Mouse (Mus musculus) layer of hippocampus, adult 11-12 months (tissue): ENCODE measurements at regions not wholly inside any gene's neighbourhood (a gene's known extent, or its start where the extent isn't known, plus 50 kb on each side); places are given as distances from the start of the nearest gene placed in this dataset.
A peak's percentile ranks its signal among the peaks of the same experiment; 100 is the strongest.

Source experiments
- DNase-seq: peaks from one replicate; pipeline ENCODE4 v3.0.0; 2022; ENCODE audit warnings: low spot score

DNA sequence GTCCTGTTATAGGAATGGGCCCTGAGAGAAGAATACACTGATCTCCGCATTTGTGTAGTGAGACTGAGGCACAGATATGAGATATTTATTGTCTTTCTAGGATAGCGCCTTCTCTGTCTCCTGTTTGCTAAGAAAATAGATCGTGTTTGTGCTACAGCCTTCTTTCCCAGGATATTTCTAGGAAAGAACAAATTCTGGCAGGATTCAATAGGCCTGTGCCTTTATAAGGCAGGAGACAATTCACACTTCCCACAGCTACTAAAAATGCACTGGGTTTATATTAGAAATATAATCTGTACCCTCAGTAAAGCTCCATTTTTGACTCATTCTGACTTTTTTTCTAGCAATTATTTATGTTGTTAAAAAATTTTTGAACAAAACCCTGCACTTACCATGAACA, 854.7 kb downstream of the Epha4 start:
- DNase-seq, result no peak

DNA sequence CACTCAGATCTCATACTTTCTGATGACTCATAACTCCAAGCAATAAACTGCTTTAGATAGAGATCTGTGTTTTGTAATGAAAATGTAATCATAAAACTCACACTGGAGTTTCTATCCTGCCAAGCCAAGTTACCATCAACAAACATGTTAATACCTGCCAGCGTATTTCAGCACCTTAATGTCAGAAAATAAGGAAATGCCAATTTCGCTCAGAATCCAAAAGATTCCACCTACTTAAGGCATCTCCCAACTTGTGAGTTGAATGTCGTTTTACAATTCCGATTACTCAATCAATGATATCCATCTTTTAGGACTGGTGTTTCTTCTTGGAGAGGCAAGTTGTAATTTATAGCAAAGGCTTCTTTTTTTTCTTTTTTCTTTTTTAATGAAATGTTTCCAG, 850.5 kb downstream of the Epha4 start:
- no peak for DNase-seq

- DNase-seq, result no peak
Measured at GRCm38 (mm10) chr1:76676836-76677235, 838.1 kb downstream of the Epha4 start.

GRCm38 (mm10) chr1:76705556-76705955, 809.3 kb downstream of the Epha4 start:
- DNase-seq, result no peak

DNA sequence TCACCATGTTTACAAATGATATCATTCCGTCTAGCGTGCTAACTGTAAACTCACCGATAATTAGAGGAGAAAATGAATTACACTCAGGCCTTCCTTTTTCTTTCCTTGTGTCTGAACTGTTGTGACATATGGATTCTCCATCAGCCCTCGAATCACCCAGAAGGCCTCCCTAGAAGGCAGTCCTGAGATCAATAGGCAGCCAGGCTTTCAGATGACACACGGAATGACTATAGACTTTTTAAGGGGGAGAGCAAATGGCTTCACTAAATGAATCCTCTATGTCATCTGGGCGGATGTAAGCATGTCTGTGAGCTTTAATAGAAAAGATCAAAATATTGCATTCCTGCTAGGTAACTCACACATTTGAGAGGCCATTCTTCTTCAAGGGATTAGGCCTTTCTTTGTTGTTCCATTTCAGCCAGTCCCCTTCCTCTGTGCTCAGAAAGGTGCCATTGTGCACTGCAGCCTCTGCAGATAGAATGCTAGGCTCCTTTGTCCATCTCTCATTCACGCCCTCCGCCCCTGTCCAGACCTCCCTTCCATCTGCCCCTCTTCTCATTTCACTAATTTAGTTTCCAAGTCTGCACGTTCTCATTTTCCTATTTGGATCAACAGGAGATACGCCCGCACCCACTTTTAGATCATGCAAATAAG, 797.1 kb downstream of the Epha4 start:
- no peak for DNase-seq

DNA sequence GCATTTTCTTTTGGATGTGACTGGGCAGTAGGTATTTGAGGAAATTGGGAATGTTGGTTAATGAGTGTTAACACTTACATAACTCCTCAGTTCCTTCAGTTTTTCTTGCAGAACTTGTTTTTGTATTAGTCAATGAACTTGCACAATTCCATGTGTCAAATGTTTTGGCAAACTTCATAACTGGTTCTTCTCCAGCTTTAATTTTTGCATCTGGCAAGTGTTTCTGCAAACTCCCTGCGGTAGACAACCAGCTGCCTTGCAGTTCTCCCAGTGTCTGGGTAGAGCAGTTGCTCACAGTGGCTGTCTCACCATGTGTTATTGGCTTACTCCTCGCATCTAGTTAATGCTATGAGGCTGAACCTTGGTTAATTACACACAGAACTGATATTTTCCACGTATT, 790.4 kb downstream of the Epha4 start:
- DNase-seq, result peak; percentile 26

DNA sequence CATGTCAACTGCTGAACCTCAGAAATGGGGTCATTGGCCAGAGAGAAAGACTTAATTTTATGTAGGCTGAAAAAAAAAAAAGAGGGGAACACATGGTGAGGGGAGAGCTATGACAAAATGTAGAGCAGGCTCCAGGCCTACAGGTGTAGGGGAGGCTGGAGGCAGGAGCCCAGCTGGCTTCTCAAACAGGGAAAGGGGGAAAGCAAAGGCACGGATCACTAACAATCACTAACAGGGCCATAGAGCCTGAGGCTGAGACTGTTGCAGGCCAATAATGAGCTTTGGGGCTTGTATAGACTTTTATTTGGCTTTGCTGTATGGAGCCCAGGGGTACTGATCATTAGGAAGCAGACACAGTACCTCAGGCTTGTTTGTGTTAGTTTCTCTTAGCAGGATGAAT, 777.9 kb downstream of the Epha4 start:
- DNase-seq, result no peak

DNA sequence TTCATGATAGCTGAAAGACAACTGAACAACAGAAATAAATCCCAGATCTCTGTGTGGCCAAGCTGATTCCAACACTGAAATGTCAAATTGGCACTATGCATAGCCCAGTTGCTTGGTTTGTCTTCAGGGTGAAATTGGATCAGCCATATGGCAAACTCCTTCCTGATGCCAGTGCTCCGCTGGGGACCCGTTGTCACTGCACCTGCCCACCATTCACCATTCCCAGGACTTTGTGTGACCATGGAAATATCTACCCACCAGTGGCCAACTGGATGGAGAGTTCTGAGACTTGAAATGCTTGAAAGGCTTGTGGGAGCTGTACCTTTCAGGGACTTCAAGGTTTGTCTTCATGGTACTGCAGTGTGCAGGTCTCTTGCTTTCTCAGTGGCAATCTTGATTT, 777.2 kb downstream of the Epha4 start:
- DNase-seq, result no peak

DNA sequence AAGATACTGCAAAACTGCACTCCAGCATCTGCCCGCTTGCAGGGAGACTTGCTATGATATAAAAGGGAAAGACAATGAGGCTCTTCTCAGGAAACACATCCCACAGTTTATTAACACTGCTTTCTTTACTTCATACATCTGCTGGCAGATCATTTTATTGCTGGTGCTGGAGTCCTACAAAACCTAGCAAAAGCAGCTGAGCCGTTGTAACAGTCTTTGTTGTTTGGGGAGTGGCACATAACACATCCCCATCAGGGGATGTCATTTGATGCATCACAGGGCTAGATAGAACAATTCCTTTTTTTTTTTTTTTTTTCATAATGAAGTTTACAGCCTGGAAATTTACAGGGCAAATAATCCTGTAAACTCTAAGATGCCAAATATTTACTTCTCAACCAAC, 742.2 kb downstream of the Epha4 start:
- DNase-seq, result no peak

- DNase-seq, result no peak
Measured at GRCm38 (mm10) chr1:76786871-76787270, 728.0 kb downstream of the Epha4 start.

DNA sequence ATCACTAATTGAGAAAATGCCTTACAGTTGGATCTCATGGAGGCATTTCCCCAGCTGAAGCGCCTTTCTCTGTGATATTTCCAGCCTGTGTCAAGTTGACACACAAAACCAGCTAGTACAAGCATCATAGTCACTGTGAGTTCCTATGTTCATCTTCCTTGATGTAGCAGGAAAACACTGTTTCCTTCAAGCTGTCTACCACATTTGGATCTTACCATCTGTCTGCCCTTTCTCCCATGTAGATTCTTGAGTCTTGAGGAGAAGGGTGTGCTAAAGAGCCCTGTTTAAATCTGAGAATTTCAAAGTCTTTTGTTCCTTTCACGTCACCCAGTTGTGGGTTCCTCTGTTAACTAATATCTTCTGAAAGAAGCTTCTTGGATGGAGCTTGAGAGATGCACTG, 721.5 kb downstream of the Epha4 start:
- no peak for DNase-seq

- peak; percentile 42 for DNase-seq
Measured at GRCm38 (mm10) chr1:76819906-76820305, 695.0 kb downstream of the Epha4 start.

- peak; percentile 22 for DNase-seq
Measured at GRCm38 (mm10) chr1:76821610-76822009, 693.3 kb downstream of the Epha4 start.

DNA sequence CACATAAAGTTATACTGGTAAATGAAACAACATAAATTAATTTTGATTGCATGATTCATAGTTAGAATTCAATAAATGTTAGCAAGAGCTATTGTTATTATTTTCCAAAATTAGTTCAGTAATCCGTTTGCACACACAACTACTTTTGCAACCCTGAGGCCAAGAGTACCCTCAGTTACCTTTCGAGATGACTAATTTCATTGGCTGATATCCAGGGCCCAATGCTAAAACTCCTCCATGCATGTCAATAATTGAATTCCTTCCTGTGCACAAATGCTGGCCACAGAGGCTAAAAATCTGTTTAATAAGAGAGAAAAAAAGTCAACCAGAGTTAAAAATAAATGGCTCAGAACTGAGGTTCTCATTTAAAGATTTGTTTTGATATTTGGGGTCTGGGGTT, 685.2 kb downstream of the Epha4 start:
- DNase-seq, result no peak

DNA sequence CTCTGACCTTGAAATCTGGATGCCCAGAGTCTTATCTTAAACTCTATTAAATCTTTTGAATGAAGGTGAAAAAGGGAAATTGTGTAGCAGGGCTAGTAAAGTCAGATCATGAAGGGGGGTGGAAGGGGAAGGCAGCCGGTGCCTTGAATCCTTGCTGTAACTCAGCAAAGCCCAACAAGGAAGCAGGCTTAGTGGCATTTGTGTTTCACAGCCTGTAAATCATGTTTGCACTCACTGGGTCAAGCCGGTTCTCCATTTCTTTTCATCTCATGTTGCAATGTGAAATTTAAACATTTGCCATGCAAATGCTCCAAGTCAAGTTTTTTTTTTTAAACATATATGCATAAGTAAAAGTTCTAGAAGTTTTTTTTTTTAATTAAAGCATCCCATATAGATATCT, 682.6 kb downstream of the Epha4 start:
- DNase-seq, result no peak

- no peak for DNase-seq
Measured at GRCm38 (mm10) chr1:76835028-76835683, 679.7 kb downstream of the Epha4 start.

DNA sequence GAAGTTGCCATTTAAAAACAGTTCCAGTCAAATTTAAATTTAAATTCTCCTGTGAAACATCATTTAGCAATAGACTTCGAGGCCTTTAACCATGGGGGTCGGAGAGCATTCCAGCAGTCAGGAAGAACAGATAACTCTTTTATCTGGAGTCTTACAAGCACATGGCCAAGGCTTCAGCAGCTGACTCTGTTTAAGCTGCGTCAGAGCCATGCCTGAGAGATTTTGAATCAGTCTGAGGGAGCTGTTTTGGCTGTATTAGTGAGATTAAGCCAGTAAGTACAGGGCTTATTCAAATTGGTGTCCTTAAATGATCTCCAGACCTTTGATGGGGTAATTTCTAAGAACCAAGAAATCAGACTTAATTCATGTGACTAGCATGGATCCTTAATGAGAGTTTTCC, 665.5 kb downstream of the Epha4 start:
- no peak for DNase-seq

- DNase-seq, result peak; percentile 15
Measured at GRCm38 (mm10) chr1:76866304-76866968, 648.5 kb downstream of the Epha4 start.

GRCm38 (mm10) chr1:76873207-76873606, 641.7 kb downstream of the Epha4 start:
- peak; percentile 74 for DNase-seq

- no peak for DNase-seq
Measured at GRCm38 (mm10) chr1:76880111-76880782, 634.6 kb downstream of the Epha4 start.

DNA sequence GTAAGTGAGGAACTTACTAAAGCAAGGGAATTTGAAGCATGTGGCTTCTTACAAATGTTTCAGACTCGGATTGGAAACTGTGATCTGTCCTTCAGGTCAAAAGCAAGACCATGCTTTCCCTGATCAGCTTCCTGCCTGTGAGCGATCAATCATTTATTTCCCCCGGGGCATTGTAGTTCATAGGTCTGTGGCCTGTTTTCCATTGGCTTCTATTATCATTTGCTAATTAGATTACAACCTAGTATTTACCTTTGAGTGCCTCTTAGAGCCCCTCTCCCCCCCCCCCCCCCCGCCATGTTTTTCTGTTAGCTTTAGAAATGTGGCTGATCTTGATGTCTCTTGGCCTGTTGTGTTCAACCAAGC, 634.1 kb downstream of the Epha4 start:
- DNase-seq, result no peak

DNA sequence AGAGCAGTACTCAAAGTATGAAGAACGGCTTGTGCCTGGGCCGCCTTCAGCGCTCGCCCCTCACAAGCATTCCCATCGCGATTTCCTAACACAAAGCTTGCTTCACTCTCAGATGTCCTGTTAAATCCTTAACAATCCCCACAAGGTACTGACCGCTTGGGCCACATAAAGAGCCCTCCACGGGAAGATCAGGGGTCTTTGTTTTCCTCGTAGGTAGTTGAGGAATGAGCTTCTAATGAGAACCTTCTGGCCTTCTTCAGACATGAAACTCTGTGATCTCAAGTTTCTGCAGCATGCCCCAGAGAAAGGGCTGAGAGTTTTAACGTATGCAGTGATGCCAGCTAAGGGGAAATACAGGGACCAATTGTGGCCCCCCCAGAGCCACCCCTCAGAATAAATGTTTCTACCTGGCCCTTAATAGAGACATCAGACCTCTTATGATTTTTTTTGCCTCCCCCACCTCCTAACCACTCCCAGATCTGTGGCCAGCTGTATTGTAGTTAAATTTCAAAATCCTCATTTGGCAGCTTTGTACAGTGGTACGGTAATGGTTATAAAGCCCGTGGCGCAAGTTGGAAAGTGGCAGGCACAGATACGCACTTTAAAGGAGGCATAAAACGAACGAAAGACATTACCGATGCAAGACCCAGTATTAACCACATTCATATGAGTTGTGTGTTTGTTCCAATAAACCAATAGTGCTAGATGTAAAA, 618.6 kb downstream of the Epha4 start:
- DNase-seq, result no peak
